Mouse (Mus musculus) hindbrain, postnatal 0 days (tissue): ENCODE measurements around the gene Hyal1. TPM values are rescaled to one million over a fixed set of nuclear protein-coding genes. Genes with fewer than 3 reads are reported as not detected.

Experiments used
- ATAC-seq: fragments of 200-750 bp; cut with Nextera tagmentation; 2 replicates; pipeline ENCODE4 v1.8.0; 2017; ENCODE audit warnings: mild to moderate bottlenecking, moderate TSS enrichment, moderate library complexity
- DNase-seq: peaks from one replicate; pipeline ENCODE4 v3.0.0-alpha.2; 2015; ENCODE audit warnings: low spot score
- H3K27ac ChIP-seq: fragments of 300-500 bp; sonication (generic); 2 replicates; pipeline ENCODE4 v1.5.1; 2014; ENCODE audit warnings: mild to moderate bottlenecking
- H3K27me3 ChIP-seq: fragments of 300-500 bp; sonication (generic); 2 replicates; pipeline ENCODE4 v1.6.1; 2014; ENCODE audit warnings: low read length, mixed read lengths; ENCODE audit not compliant: insufficient read depth
- H3K36me3 ChIP-seq: fragments of 300-500 bp; sonication (generic); 2 replicates; pipeline ENCODE4 v1.6.1; 2014; ENCODE audit warnings: low read length, mixed read lengths; ENCODE audit not compliant: insufficient read depth
- H3K4me1 ChIP-seq: fragments of 300-500 bp; sonication (generic); 2 replicates; pipeline ENCODE4 v1.6.1; 2014; ENCODE audit warnings: antibody characterized with exemption, low read length, mixed read lengths; ENCODE audit not compliant: insufficient read depth
- H3K4me2 ChIP-seq: fragments of 300-500 bp; sonication (generic); 2 replicates; pipeline ENCODE4 v1.6.1; 2014; ENCODE audit warnings: low read depth, mild to moderate bottlenecking, low read length, moderate library complexity, mixed read lengths
- H3K4me3 ChIP-seq: fragments of 300-500 bp; sonication (generic); 2 replicates; pipeline ENCODE4 v1.5.1; 2014; ENCODE audit warnings: low read length
- H3K9ac ChIP-seq: fragments of 300-500 bp; sonication (generic); replicated peaks from 2 replicates; pipeline ENCODE4 v1.6.1; 2014; ENCODE audit warnings: mild to moderate bottlenecking, low read length, moderate library complexity, mixed read lengths
- H3K9me3 ChIP-seq: fragments of 300-500 bp; sonication (generic); 2 replicates; pipeline ENCODE4 v1.6.1; 2016; ENCODE audit warnings: low read length, mixed read lengths
- CTCF ChIP-seq: IDR thresholded peaks from 2 replicates; pipeline ENCODE4 v1.5.1; 2016; ENCODE audit warnings: antibody characterized with exemption, control low read depth, low read depth
- WGBS: fragments of 180-500 bp; shearing (Covaris S2); extraction: QIAGEN DNeasy Blood & Tissue Kit; methylation state at CpG from one replicate; pipeline ENCODE4 v1.1.7; 2014; 5-methylcytosine and 5-hydroxymethylcytosine counted together
- polyA plus RNA-seq: library from polyadenylated mRNA; unstranded; fragments of >200 nt; fragmentation: Nextera tagmentation; extraction: Ambion mirVana; gene quantifications from 2 replicates; pipeline ENCODE4 v1.2.1, GENCODE M21; 2015
- total RNA-seq: library from RNA; depleted of rRNA; stranded (reverse); fragments of >200 nt; gene quantifications from 2 replicates; pipeline ENCODE4 v1.2.3, GENCODE M21; 2014

Hyal1 gene
- total and polyA plus RNA-seq, 2 experiments from 2014 or later = 3.3 to 7.7 TPM

DNA sequence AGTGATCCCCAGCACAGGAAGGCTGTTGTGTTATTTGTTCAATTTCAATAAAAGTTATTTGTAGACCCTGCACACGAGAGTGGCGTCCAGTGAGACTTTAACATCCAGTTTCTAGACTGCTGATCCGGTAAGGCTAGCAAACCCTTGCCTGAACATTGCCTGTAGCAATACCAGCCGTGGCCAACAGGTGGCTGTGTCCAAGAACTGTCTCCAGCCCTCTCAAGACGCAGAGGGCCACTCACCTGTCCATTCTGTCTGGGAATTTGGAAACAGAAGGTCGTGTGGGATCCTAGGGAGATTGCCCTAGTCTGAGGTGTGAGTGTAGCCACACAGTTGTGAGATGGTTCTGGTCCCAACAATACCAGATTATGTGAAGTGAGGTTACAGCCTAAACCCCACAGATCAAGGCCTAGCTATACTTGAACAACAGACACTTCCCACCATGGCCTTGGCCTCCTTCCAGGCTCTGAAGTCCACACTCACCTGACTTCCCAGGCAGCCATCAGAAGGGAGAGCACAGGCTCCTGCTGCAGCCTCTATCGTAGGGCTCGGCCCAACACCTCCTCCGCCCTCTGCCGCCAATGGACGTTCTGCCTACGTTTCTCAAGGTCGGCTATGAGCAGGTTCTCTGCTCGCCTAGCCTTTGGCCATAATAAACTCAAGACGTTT lies 10.6 kb upstream of the Hyal1 start:
- ATAC-seq (no peak), DNase-seq (peak; percentile 82)
- WGBS = 56% methylated on average over 15 of the region's 15 CpGs
- TF ChIP-seq CTCF = peak; percentile 87
- peaks cover 19% of the 10 kb centered on the region; the same call in 1 of the 2 replicates for H3K36me3 ChIP-seq
- no peak overlapping the region for H3K4me3 ChIP-seq
- H3K4me1 ChIP-seq = peaks cover 29% of the 10 kb centered on the region
- H3K4me2 ChIP-seq = no peak overlapping the region
- H3K27me3 ChIP-seq = no peaks in the 10 kb centered on the region
- no peaks in the 10 kb centered on the region for H3K9me3 ChIP-seq
- H3K9ac ChIP-seq = no peak overlapping the region
- peak overlapping the region; percentile 70; the same call in 1 of the 2 replicates for H3K27ac ChIP-seq

DNA sequence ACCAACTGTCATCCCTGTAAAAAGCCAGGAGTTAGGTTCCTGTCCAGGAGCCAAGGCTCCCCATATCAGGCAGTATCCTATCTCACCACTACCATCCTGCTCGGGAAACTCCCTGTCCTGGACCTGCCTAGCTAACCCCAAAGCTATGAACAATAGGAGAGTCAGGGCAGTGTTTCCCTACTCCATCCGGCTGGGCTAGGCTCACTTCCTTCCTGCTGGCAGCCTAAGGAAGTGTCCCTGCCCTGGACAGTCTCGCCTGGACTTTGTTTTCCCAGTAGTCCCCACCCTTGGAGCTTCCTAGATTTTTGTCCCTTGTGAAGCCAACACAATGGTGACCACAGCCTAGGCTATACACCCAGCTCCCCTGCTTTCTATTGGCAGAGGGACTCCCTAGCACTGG lies 9.9 kb upstream of the Hyal1 start:
- no peak for TF ChIP-seq CTCF
- H3K4me3 ChIP-seq = no peak overlapping the region
- 64% methylated on average over 3 of the region's 3 CpGs for WGBS
- peaks cover 29% of the 10 kb centered on the region for H3K4me1 ChIP-seq
- no peaks in the 10 kb centered on the region for H3K27me3 ChIP-seq
- DNase-seq = no peak
- no peak overlapping the region for H3K27ac ChIP-seq
- no peak overlapping the region for H3K4me2 ChIP-seq
- no peaks in the 10 kb centered on the region for H3K9me3 ChIP-seq
- H3K36me3 ChIP-seq = peaks cover 19% of the 10 kb centered on the region; the same call in 1 of the 2 replicates
- H3K9ac ChIP-seq = no peak overlapping the region
- ATAC-seq = no peak

DNA sequence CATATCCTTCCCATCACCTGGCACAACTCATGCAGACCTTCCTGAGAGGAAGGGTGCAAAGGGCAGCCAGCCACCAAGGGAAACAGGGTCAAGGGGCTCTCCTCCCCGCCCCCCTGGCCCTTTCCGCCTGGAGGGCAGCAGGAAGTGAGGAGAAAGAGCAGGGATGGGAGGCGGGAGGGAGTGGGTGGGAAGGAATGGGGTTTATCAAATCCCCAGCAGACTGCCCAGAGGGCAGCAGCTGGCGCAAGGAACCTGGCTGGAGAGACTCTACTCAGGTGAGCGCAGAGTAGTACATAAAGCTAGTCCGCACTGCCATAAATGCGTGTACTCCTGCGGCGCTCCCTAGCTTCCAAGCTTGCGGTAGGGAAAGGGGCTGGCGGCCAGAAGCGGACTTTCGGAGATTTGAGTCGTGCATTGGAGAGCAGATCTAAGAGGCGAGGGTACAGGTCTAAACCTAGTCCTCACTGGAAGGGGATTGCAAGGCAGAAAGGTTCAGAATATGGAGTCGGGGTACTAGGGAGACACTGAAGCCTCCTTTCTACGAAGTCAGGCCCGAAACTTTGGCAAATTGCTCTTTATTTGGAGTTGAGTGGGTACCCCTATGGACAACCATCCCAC lies 8.9 kb upstream of the Hyal1 start, which contains the start of gene Hyal2:
Gene Hyal2 (plus strand): TSS at position 244 of the 618 bp plus-strand sequence.
- Histone ChIP-seq H3K36me3 (peaks cover 26% of the 10 kb centered on the region; the same call in 1 of the 2 replicates), H3K27ac (peak within 1 kb of the TSS; percentile 86), H3K4me3 (peak within 1 kb of the TSS; percentile 82), H3K27me3 (no peaks in the 10 kb centered on the region), H3K9me3 (no peaks in the 10 kb centered on the region), H3K9ac (peak within 1 kb of the TSS; percentile 75), H3K4me2 (peak within 1 kb of the TSS; percentile 83), H3K4me1 (peaks cover 29% of the 10 kb centered on the region)
- 13% methylated on average over 18 of the region's 18 CpGs for WGBS
- DNase-seq = no peak
- ATAC-seq = no peak
- TF ChIP-seq CTCF = 0 out of 2 replicates have a peak, but pooled peaks have one; percentile 1

DNA sequence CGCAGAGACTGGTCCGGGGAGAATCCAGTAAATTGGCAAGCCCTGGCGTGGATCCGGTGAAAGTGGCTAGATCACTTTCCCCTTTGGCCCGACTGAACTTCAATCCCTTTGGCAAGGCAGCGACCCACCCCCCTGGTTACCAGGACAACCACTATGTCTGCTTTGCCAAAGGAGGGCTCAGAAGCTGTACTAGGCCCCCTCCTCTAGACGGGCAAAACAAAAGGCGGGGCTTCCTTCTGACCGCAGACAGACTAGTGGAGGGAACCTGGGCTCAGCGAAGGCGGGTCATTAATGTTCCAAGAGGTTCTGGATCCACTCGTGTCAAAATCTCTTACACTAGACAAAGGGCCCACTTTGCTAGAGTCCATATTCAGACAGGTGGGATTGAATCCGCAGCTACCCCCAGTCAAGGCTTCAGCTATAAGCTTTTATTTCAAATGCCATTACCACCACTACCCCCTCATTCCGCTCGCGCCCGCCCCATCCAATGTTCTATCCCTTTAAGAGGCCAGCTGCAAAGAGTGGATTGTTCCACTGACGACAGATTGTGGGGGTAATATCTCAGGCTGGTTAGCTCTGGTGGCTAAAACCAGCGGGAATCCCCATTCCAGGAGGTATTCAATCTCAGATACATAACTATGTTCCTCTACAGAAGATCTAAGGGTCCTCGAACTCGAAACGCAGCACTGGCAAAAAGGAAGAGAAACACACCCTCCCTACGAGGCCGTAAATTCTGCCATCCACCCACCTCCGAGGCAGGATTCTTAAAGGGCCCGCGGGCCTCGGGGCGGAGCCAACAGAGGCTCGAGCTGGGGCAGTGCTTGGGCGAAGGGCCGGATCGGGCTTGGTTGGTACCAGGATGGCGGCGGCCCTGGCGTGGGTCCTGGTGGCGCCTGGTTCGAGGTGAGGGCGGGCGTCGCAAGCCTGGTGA lies 8.1 kb upstream of the Hyal1 start:
- H3K4me1 ChIP-seq = peaks cover 28% of the 10 kb centered on the region
- WGBS = under 1% methylated on average over 41 of the region's 41 CpGs
- peak; percentile 91 for ATAC-seq

DNA sequence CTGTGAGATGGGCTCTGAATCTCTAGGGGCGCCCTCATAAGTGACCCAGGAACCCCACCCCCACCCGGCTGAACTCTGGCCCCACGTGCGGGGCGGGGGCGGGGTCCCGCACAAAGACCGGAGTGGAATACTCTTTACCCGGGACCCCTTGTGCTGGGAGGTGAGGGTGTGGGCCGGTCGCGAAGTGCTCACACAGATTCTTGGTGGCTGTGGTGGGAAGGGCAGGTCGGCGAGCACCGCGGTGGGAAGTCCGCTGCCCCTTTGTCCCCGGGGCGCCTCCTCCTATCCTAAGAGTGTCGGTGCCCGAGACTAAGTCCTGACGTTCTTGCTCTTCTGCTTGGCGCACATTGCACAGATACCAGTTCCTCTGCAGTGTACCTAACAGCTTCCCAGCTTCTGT lies 7.5 kb upstream of the Hyal1 start:
- Histone ChIP-seq H3K36me3 (peaks cover 28% of the 10 kb centered on the region; the same call in 1 of the 2 replicates), H3K9ac (peak overlapping the region; percentile 75), H3K4me1 (peaks cover 21% of the 10 kb centered on the region), H3K9me3 (no peaks in the 10 kb centered on the region), H3K4me2 (peak overlapping the region; percentile 83), H3K27me3 (no peaks in the 10 kb centered on the region), H3K4me3 (peak overlapping the region; percentile 82), H3K27ac (peak overlapping the region; percentile 86)
- 0% methylated on average over 23 of the region's 23 CpGs for WGBS
- ATAC-seq (peak; percentile 57), DNase-seq (no peak)
- no peak for TF ChIP-seq CTCF

More for the DNA sequence above, 8.1 kb upstream of the Hyal1 start:
- Histone ChIP-seq H3K27me3 (no peaks in the 10 kb centered on the region), H3K9ac (peak overlapping the region; percentile 75), H3K4me3 (peak overlapping the region; percentile 82), H3K4me2 (peak overlapping the region; percentile 83), H3K36me3 (peaks cover 28% of the 10 kb centered on the region; the same call in 1 of the 2 replicates), H3K27ac (peak overlapping the region; percentile 86), H3K9me3 (no peaks in the 10 kb centered on the region)
- no peak for TF ChIP-seq CTCF
- DNase-seq = peak; percentile 93

DNA sequence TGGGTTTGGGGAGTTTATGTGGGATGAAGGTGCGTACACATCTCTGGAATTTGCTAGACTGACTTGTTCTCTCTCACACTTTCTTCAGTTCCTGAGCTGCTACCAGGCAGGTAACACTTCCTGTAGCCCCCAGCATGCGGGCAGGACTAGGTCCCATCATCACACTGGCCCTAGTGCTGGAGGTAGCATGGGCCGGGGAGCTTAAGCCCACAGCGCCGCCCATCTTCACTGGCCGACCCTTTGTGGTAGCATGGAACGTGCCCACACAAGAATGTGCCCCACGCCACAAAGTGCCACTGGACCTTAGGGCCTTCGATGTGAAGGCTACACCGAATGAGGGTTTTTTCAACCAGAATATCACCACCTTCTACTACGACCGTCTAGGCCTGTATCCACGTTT lies 6.7 kb upstream of the Hyal1 start:
- TF ChIP-seq CTCF = no peak
- 45% methylated on average over 13 of the region's 13 CpGs for WGBS
- H3K36me3 ChIP-seq = peaks cover 28% of the 10 kb centered on the region; the same call in 1 of the 2 replicates

More for the DNA sequence above, 6.7 kb upstream of the Hyal1 start:
- H3K27ac ChIP-seq = peak overlapping the region; percentile 86; the same call in 1 of the 2 replicates
- H3K27me3 ChIP-seq = no peaks in the 10 kb centered on the region
- ATAC-seq (no peak), DNase-seq (no peak)
- peak overlapping the region; percentile 83 for H3K4me2 ChIP-seq
- peak overlapping the region; percentile 75 for H3K9ac ChIP-seq
- H3K9me3 ChIP-seq = no peaks in the 10 kb centered on the region
- H3K4me3 ChIP-seq = peak overlapping the region; percentile 82
- H3K4me1 ChIP-seq = peaks cover 21% of the 10 kb centered on the region
